Mouse (Mus musculus) olfactory bulb, adult 2 months (tissue): Measurements from ENCODE around the gene Gm45711.
"Not testable (repeated sequence)": the region's sequence is repeated elsewhere in the genome, so short reads cannot be mapped to it uniquely, and the experiment has no call there.

Experiments
- CTCF ChIP-seq: fragments of 200-500 bp; IDR thresholded peaks from 2 replicates; pipeline ENCODE4 v1.5.1; 2012; ENCODE audit warnings: low read depth, mild to moderate bottlenecking, low read length, moderate library complexity; ENCODE audit not compliant: insufficient read depth
- POLR2A ChIP-seq: fragments of 200-500 bp; IDR thresholded peaks from 2 replicates; pipeline ENCODE4 v1.6.1; 2012; ENCODE audit warnings: mild to moderate bottlenecking, low read depth, low read length, moderate library complexity; ENCODE audit not compliant: insufficient read depth

DNA sequence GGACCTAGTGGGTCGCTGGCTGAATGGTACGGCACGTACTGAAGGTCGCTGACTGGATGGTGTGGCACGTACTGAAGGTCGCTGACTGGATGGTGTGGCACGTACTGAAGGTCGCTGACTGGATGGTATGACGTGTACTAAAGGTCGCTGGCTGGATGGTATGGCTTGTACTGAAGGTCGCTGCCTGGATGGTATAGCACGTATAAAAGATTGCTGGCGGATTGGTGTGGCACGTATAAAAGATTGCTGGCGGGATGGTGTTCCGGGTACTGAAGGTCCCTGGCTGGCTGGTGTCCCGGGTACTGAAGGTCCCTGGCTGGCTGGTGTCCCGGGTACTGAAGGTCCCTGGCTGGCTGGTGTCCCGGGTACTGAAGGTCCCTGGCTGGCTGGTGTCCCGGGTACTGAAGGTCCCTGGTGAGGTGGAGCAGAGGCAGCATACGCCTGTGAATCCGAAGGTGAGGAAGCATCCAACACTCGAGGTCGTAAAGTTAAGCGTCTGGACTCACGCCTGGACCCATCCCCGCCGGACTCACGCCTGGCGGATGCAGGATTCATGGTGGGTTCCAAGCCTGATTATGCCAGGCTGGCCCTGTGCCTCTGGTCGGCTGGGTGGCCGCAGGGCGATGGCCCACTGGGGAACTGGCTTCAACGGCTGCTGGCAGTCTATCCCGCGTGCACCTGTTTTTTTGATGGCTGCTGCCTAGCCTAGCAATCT lies at the start of gene Gm45711, which contains the start of gene Cmtm1:
- not testable (repeated sequence) for TF ChIP-seq POLR2A, CTCF
